Mouse (Mus musculus) liver, postnatal 0 days (tissue): Measurements from ENCODE around the gene Plpp3. TPM values are rescaled to one million over a fixed set of nuclear protein-coding genes. Genes with fewer than 3 reads are reported as not detected.

Experiments used
- ATAC-seq: fragments of 200-750 bp; cut with Nextera tagmentation; 2 replicates; pipeline ENCODE4 v1.8.0; 2017; ENCODE audit warnings: mild to moderate bottlenecking, moderate library complexity
- DNase-seq: peaks from one replicate; pipeline ENCODE4 v3.0.0-alpha.2; 2016
- H3K27ac ChIP-seq: fragments of 300-500 bp; sonication (generic); 2 replicates; pipeline ENCODE4 v1.5.1; 2014; ENCODE audit warnings: antibody characterized with exemption, moderate library complexity, mild to moderate bottlenecking, low read depth
- H3K27me3 ChIP-seq: fragments of 300-500 bp; sonication (generic); 2 replicates; pipeline ENCODE4 v1.6.1; 2014; ENCODE audit warnings: low read length, control low read depth, mixed read lengths; ENCODE audit not compliant: insufficient read depth
- H3K36me3 ChIP-seq: fragments of 300-500 bp; sonication (generic); replicated peaks from 2 replicates; pipeline ENCODE4 v1.6.1; 2014; ENCODE audit warnings: mild to moderate bottlenecking, control low read depth, low read length, moderate library complexity, mixed read lengths; ENCODE audit not compliant: insufficient read depth
- H3K4me1 ChIP-seq: fragments of 300-500 bp; sonication (generic); 2 replicates; pipeline ENCODE4 v1.6.1; 2014; ENCODE audit warnings: antibody characterized with exemption, mild to moderate bottlenecking, control low read depth; ENCODE audit not compliant: insufficient read depth
- H3K4me2 ChIP-seq: fragments of 300-500 bp; sonication (generic); 2 replicates; pipeline ENCODE4 v1.6.1; 2014; ENCODE audit warnings: low read depth, mild to moderate bottlenecking, low read length, moderate library complexity, mixed read lengths
- H3K4me3 ChIP-seq: fragments of 300-500 bp; sonication (generic); 2 replicates; pipeline ENCODE4 v1.5.1; 2014; ENCODE audit warnings: low read depth, low read length
- H3K9ac ChIP-seq: fragments of 300-500 bp; sonication (generic); replicated peaks from 2 replicates; pipeline ENCODE4 v1.6.1; 2014; ENCODE audit warnings: mild to moderate bottlenecking, moderate library complexity
- H3K9me3 ChIP-seq: fragments of 300-500 bp; sonication (generic); 2 replicates; pipeline ENCODE4 v1.6.1; 2016; ENCODE audit warnings: mild to moderate bottlenecking, control low read depth, low read length, mixed read lengths
- CTCF ChIP-seq: sonication (generic); IDR thresholded peaks from 2 replicates; pipeline ENCODE4 v1.5.1; 2016; ENCODE audit warnings: antibody characterized with exemption, low read depth
- EP300 ChIP-seq: IDR thresholded peaks from 2 replicates; pipeline ENCODE4 v1.6.1; 2016; ENCODE audit warnings: antibody characterized with exemption, low read depth, mild to moderate bottlenecking
- WGBS: fragments of 180-500 bp; shearing (Covaris S2); extraction: QIAGEN DNeasy Blood & Tissue Kit; methylation state at CpG from one replicate; pipeline ENCODE4 v1.1.7; 2014; ENCODE audit not compliant: insufficient replicate concordance; 5-methylcytosine and 5-hydroxymethylcytosine counted together
- polyA plus RNA-seq: library from polyadenylated mRNA; unstranded; fragments of >200 nt; fragmentation: Nextera tagmentation; extraction: Ambion mirVana; gene quantifications from 2 replicates; pipeline ENCODE4 v1.2.1, GENCODE M21; 2015

Plpp3 gene
- polyA plus RNA-seq, 1 experiment from 2014 or later: 62.4 TPM

DNA sequence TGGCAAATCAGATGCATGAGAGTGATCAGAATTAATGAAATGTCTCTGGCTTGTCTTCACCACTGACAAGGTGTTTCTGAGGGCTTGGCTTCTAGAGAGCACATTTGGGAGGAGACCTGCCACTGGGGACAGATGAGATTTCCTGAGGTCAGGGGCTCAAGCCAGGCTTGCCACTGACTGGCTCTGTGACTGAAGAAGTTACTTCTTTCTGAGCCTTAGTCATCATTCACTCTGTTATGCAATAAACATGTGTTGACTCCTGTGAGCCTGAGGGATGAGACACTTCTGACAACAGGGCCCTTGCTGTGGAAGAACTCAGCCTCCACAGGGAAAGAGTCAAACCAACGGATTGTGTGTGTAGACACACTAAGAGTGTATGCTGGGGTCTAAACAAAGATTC is 91.0 kb downstream of the Plpp3 start:
- Histone ChIP-seq H3K4me3 (no peak overlapping the region), H3K4me1 (peaks cover 9% of the 10 kb centered on the region; the same call in 1 of the 2 replicates), H3K9ac (no peak overlapping the region), H3K27me3 (no peaks in the 10 kb centered on the region), H3K4me2 (no peak overlapping the region), H3K36me3 (no peaks in the 10 kb centered on the region), H3K9me3 (no peaks in the 10 kb centered on the region), H3K27ac (no peak overlapping the region)
- DNase-seq (no peak), ATAC-seq (no peak)
- no peak for TF ChIP-seq EP300
- no peak for TF ChIP-seq CTCF
- WGBS: 48% methylated on average over 1 of the region's 1 CpGs

DNA sequence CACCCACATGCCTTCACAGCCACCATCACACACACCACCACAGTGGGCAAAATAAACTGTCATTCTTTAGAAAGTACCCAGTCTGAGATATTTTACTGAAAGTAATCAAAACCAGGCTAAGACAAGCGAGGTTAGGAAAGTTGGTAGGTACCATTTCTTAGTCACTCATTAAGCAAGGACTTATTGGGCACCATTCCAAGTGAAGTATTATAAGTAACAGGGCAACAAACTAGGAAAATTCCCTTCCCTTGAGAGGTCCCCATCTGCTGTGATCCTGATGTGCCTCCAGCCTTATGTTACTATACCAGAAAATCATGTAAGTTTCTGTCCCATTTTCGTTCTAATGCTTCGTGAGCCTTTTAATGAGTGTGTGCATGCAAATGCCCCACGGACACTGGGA is 92.1 kb downstream of the Plpp3 start:
- Histone ChIP-seq H3K36me3 (no peaks in the 10 kb centered on the region), H3K9me3 (no peaks in the 10 kb centered on the region), H3K27ac (no peak overlapping the region), H3K4me3 (no peak overlapping the region), H3K4me2 (no peak overlapping the region), H3K27me3 (no peaks in the 10 kb centered on the region), H3K4me1 (peaks cover 9% of the 10 kb centered on the region; the same call in 1 of the 2 replicates), H3K9ac (no peak overlapping the region)
- TF ChIP-seq EP300 (no peak), CTCF (no peak)
- WGBS: 82% methylated on average over 4 of the region's 4 CpGs
- DNase-seq (no peak), ATAC-seq (no peak)

DNA sequence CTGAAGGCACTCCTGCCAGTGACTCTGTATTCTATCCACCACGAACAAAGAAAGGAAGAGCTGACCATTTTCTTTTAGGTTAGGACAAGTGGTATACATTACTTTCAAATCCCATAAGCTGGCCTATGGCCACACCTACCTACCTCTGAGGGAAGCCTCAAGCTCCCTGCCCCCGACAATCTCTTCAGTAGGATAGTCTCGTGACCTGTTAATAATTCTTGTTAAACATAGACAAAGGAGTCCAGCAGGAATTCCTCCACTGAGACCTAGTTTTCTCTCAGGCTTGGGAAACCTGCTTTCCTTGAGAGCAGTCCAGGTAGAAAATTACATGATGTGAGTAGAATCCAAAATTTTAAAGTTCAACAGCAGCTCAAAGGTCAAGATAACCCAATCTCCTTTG is 93.8 kb downstream of the Plpp3 start:
- Histone ChIP-seq H3K27me3 (no peaks in the 10 kb centered on the region), H3K27ac (no peak overlapping the region), H3K9ac (no peak overlapping the region), H3K36me3 (no peaks in the 10 kb centered on the region), H3K4me2 (no peak overlapping the region), H3K9me3 (no peaks in the 10 kb centered on the region), H3K4me1 (0 out of 2 replicates have a peak, but pooled peaks cover 3% of the 10 kb centered on the region), H3K4me3 (no peak overlapping the region)
- DNase-seq: no peak
- TF ChIP-seq EP300 (no peak), CTCF (no peak)
- WGBS: 57% methylated on average over 3 of the region's 3 CpGs
- no peak for ATAC-seq

DNA sequence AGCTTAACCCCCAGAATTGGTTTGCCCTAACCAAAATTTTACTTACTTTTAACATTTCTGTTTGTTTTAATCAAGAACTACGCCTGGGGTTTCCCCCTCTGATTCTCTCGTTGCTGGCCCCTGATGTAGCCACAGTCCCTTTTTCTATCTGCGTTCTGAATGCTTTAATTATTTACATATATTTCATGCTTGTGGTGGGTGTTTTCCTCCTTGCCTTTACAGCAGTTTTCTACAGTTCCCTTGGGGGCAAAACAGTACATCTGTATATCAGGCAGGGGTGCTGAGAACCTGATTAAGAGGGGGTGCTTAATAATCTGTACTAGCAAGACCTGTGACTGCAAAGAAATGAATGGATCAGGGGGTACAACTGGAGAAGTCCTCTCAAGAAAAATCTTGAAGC is 94.9 kb downstream of the Plpp3 start:
- no peaks in the 10 kb centered on the region for H3K27me3 ChIP-seq

DNA sequence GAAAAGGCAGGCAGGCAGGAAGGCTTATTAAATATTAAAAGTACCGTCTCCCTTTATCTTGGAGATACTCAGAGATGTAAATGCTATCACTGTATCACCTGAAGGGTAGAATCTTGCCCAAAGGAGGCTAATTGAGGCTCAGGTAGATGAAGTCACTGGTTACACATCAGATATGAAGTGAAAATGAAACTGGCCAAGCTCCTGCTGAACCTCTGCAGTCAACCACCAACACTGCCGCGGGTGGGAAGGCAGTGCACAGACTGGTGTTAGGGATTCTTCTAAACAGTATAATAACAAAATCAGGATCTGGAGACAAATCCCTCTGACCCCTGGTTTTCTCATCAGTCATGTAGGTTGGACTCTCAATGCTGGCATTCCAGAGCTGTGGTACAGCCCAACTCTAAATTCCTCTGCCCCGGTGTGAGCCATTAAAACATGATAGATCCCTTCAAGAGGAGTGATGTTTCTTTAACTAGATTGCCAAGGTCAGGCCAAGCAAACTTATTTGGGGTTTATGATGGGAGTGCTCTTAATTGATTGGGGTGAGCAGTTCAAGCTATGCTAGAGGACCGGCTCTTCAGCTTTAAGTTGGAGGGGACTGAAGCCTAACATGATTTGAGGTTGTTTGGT is 95.5 kb downstream of the Plpp3 start:
- no peak overlapping the region for H3K9ac ChIP-seq
- H3K4me1 ChIP-seq: 0 out of 2 replicates have a peak, but pooled peaks cover 3% of the 10 kb centered on the region
- no peaks in the 10 kb centered on the region for H3K27me3 ChIP-seq
- no peak overlapping the region for H3K4me2 ChIP-seq
- H3K27ac ChIP-seq: no peak overlapping the region
- H3K9me3 ChIP-seq: no peaks in the 10 kb centered on the region
- no peak for DNase-seq
- TF ChIP-seq EP300 (no peak), CTCF (no peak)
- ATAC-seq: no peak
- H3K4me3 ChIP-seq: no peak overlapping the region
- H3K36me3 ChIP-seq: no peaks in the 10 kb centered on the region
- WGBS: 59% methylated on average over 5 of the region's 5 CpGs

More for the DNA sequence above, 94.9 kb downstream of the Plpp3 start:
- Histone ChIP-seq H3K9ac (no peak overlapping the region), H3K27ac (no peak overlapping the region), H3K36me3 (no peaks in the 10 kb centered on the region), H3K4me2 (no peak overlapping the region), H3K4me1 (0 out of 2 replicates have a peak, but pooled peaks cover 3% of the 10 kb centered on the region), H3K4me3 (no peak overlapping the region), H3K9me3 (no peaks in the 10 kb centered on the region)
- TF ChIP-seq CTCF: no peak
- TF ChIP-seq EP300: no peak
- ATAC-seq (no peak), DNase-seq (no peak)
- 56% methylated on average over 3 of the region's 3 CpGs for WGBS

DNA sequence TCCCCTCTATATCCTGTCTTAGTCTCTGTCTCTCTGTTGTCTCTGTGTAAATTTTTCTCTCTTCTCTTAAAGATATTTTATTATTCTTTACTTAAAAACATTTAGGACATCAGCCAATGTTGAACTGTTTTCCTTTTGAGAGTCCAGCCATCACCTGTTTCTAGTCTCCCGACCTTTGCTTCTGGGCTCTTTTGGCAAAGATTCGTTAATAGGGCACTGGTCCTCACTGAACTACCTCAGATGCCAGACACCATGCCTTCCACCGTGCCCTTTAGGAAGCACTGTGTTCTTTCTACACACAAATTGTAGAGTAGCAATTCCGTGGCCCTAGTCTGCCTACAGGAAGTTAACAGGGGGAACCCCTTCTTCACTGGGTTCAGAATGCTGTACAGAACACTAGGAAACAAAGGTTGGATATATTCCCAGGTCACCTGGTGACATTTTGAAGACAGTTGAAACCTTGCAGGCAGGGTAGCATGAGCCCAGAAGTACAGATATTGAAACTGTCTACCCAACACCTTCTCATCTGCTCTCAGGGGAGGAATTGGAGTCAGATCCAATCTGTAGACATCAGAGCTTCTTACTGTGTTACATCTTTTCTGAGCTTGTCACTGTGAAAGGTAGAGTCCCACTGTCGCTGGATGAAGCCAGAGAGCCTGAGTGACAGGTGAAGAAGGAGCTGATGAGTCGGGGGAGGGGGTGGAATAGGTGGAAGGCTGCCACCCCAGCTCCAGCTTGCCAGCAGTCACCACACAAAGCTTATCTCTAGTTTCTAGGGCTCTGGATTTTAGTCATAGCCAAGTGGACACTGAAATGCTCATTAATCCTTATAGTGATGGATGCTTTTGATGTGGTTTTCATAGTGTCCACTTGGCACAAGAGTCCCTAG is 96.5 kb downstream of the Plpp3 start:
- ATAC-seq: no peak
- no peaks in the 10 kb centered on the region for H3K9me3 ChIP-seq
- no peak overlapping the region for H3K9ac ChIP-seq
- H3K4me1 ChIP-seq: 0 out of 2 replicates have a peak, but pooled peaks cover 3% of the 10 kb centered on the region
- DNase-seq: no peak
- 62% methylated on average over 6 of the region's 6 CpGs for WGBS
- H3K4me2 ChIP-seq: no peak overlapping the region
- no peak overlapping the region for H3K27ac ChIP-seq
- H3K36me3 ChIP-seq: no peaks in the 10 kb centered on the region
- H3K27me3 ChIP-seq: no peaks in the 10 kb centered on the region
- H3K4me3 ChIP-seq: no peak overlapping the region
- no peak for TF ChIP-seq CTCF
- TF ChIP-seq EP300: no peak
